Mouse (Mus musculus): ENCODE measurements at regions not wholly inside any gene's neighbourhood (a gene's known extent, or its start where the extent isn't known, plus 50 kb on each side); places are given as distances from the start of the nearest gene placed in this dataset.

DNA sequence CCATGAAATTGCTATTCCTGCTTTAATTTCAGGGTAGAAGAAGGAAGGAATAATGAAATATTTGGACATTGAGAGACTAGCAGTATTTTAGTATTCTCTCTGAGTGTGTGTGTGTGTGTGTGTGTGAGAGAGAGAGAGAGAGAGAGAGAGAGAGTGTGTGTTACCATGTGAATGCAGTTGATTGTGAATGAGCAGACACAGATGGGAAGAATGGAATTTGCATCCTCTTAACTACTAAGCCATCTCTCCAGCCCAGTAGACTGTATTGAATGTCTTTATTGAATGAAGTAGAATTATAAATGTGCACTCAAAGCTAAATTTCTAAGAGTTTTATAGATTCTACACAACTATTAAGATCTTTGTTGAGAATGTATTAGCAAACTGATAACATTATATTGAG lies 340.3 kb downstream of the Kcns3 start:
- TF ChIP-seq POLR2A (IDR thresholded peaks at IDR 0.05; ENCODE audit: insufficient read depth, low read depth, low read length): no peak
- no peak for TF ChIP-seq CTCF (IDR thresholded peaks at IDR 0.05)
- TF ChIP-seq EP300 (IDR thresholded peaks at IDR 0.05; ENCODE audit: insufficient read depth, low read depth, low read length): no peak
